Mouse (Mus musculus): Measurements from ENCODE around the gene Xpot.

GRCm38 (mm10) chr10:121596580-121596979 lies 29.6 kb downstream of the Xpot start:
- no peak for TF ChIP-seq CTCF (IDR thresholded peaks at IDR 0.05; ENCODE audit: low read depth, low read length)
- TF ChIP-seq POLR2A (IDR thresholded peaks at IDR 0.05; ENCODE audit: borderline replicate concordance, low read depth, low read length) = no peak

Data from bone marrow macrophage, adult 2 months (primary cell).